Mouse (Mus musculus) MEL (cell line): ENCODE measurements around the gene Cadm3. TPM values are rescaled to one million over a fixed set of nuclear protein-coding genes. Genes with fewer than 3 reads are reported as not detected.

Experiments
- DNase-seq: peaks from one replicate; pipeline ENCODE4 v3.0.0; 2011; ENCODE audit warnings: low read depth, low spot score
- H3K27ac ChIP-seq: 2 replicates; pipeline ENCODE4 v1.5.1; 2012; ENCODE audit warnings: low read depth, mild to moderate bottlenecking, control low read depth, low read length, moderate library complexity; ENCODE audit not compliant: control insufficient read depth
- H3K27me3 ChIP-seq, 2 experiments: fragments of 150-350 bp in 1 of 2; sonication (generic) in 1 of 2; 2 replicates each; pipeline ENCODE4 v1.6.1; 2012; ENCODE audit warnings: low read length in 2 of 2, mild to moderate bottlenecking in 2 of 2, improper control_type of control experiment in 1 of 2, moderate library complexity in 1 of 2; ENCODE audit not compliant: insufficient read depth in 2 of 2, control insufficient read depth in 1 of 2
- H3K36me3 ChIP-seq, 2 experiments: 2 replicates each; pipeline ENCODE4 v1.6.1; 2012 to 2014; ENCODE audit warnings: low read length in 2 of 2, improper control_type of control experiment in 1 of 2, inconsistent platforms in 1 of 2, mild to moderate bottlenecking in 1 of 2; ENCODE audit not compliant: insufficient read depth in 2 of 2, control insufficient read depth in 1 of 2
- H3K4me1 ChIP-seq, 2 experiments: fragments of 150-350 bp in 1 of 2; sonication (generic) in 1 of 2; 2 replicates each; pipeline ENCODE4 v1.6.1; 2012; ENCODE audit warnings: low read length in 2 of 2, improper control_type of control experiment in 1 of 2, mild to moderate bottlenecking in 1 of 2; ENCODE audit not compliant: insufficient read depth in 2 of 2, control insufficient read depth in 1 of 2
- H3K4me3 ChIP-seq, 2 experiments: fragments of 150-350 bp in 1 of 2; sonication (generic) in 1 of 2; 2 replicates each; pipeline ENCODE4 v1.5.1; 2012; ENCODE audit warnings: low read depth in 2 of 2, low read length in 2 of 2, mild to moderate bottlenecking in 2 of 2, moderate library complexity in 2 of 2, control low read depth in 1 of 2, improper control_type of control experiment in 1 of 2; ENCODE audit not compliant: control insufficient read depth in 1 of 2, insufficient read depth in 1 of 2
- H3K79me2 ChIP-seq: 2 replicates; pipeline ENCODE4 v1.6.1; 2012; ENCODE audit warnings: mild to moderate bottlenecking, low read length, moderate library complexity; ENCODE audit not compliant: control insufficient read depth, poor library complexity, insufficient read depth
- H3K9ac ChIP-seq: 2 replicates; pipeline ENCODE4 v1.6.1; 2012; ENCODE audit warnings: low read depth, mild to moderate bottlenecking, control low read depth, low read length, moderate library complexity; ENCODE audit not compliant: control insufficient read depth, poor library complexity, severe bottlenecking
- H3K9me3 ChIP-seq: fragments of 150-350 bp; sonication (generic); replicated peaks from 2 replicates; pipeline ENCODE4 v1.6.1; 2012; ENCODE audit warnings: mild to moderate bottlenecking, low read length, improper control_type of control experiment, moderate library complexity; ENCODE audit not compliant: insufficient read depth
- BHLHE40 ChIP-seq: IDR thresholded peaks from 2 replicates; pipeline ENCODE4 v1.6.1; 2012; ENCODE audit warnings: low read depth, mild to moderate bottlenecking, inconsistent platforms, low read length, improper control_type of control experiment, borderline replicate concordance
- CHD1 ChIP-seq: IDR thresholded peaks from 2 replicates; pipeline ENCODE4 v1.6.1; 2012; ENCODE audit warnings: low read depth, mild to moderate bottlenecking, inconsistent platforms, low read length, improper control_type of control experiment
- CHD2 ChIP-seq: IDR thresholded peaks from 2 replicates; pipeline ENCODE4 v1.6.1; 2011; ENCODE audit warnings: low read length, improper control_type of control experiment
- CTCF ChIP-seq, 3 experiments: IDR thresholded peaks in 2 of 3; conservative IDR thresholded peaks in 1 of 3; 2 replicates each; pipeline ENCODE4 v1.5.1; 2011 to 2012; ENCODE audit warnings: low read length in 3 of 3, low read depth in 2 of 3, mild to moderate bottlenecking in 2 of 3, improper control_type of control experiment in 1 of 3, inconsistent platforms in 1 of 3, mixed read lengths in 1 of 3, moderate library complexity in 1 of 3; ENCODE audit not compliant: control insufficient read depth in 1 of 3, insufficient read depth in 1 of 3, poor library complexity in 1 of 3, severe bottlenecking in 1 of 3
- E2F4 ChIP-seq: IDR thresholded peaks from 2 replicates; pipeline ENCODE4 v1.6.1; 2011; ENCODE audit warnings: low read depth, low read length, improper control_type of control experiment, borderline replicate concordance
- ELF1 ChIP-seq: IDR thresholded peaks from 2 replicates; pipeline ENCODE4 v1.6.1; 2014; ENCODE audit warnings: low read depth, mild to moderate bottlenecking, inconsistent platforms, low read length, improper control_type of control experiment, moderate library complexity
- GATA1 ChIP-seq: IDR thresholded peaks from 2 replicates; pipeline ENCODE4 v1.6.1; 2011; ENCODE audit warnings: low read depth, low read length, improper control_type of control experiment
- MAFK ChIP-seq: IDR thresholded peaks from 2 replicates; pipeline ENCODE4 v1.6.1; 2011; ENCODE audit warnings: low read depth, mild to moderate bottlenecking, low read length, improper control_type of control experiment, borderline replicate concordance
- MAX ChIP-seq: IDR thresholded peaks from 2 replicates; pipeline ENCODE4 v1.6.1; 2011; ENCODE audit warnings: low read length, improper control_type of control experiment
- MAZ ChIP-seq: IDR thresholded peaks from 2 replicates; pipeline ENCODE4 v1.6.1; 2012; ENCODE audit warnings: low read depth, mild to moderate bottlenecking, inconsistent platforms, low read length, improper control_type of control experiment
- MEF2A ChIP-seq: IDR thresholded peaks from 2 replicates; pipeline ENCODE4 v1.6.1; 2014; ENCODE audit warnings: low read depth, mild to moderate bottlenecking, inconsistent platforms, low read length, improper control_type of control experiment; ENCODE audit not compliant: poor library complexity, insufficient replicate concordance, severe bottlenecking; ENCODE audit errors: extremely low read depth
- MXI1 ChIP-seq: IDR thresholded peaks from 2 replicates; pipeline ENCODE4 v1.6.1; 2011; ENCODE audit warnings: mild to moderate bottlenecking, low read depth, low read length, improper control_type of control experiment
- MYB ChIP-seq: IDR thresholded peaks from 2 replicates; pipeline ENCODE4 v1.6.1; 2011; ENCODE audit warnings: mild to moderate bottlenecking, low read depth, low read length, improper control_type of control experiment
- NELFE ChIP-seq: IDR thresholded peaks from 2 replicates; pipeline ENCODE4 v1.6.1; 2011; ENCODE audit warnings: low read depth, low read length, improper control_type of control experiment
- NRF1 ChIP-seq: IDR thresholded peaks from 2 replicates; pipeline ENCODE4 v1.6.1; 2014; ENCODE audit warnings: low read depth, mild to moderate bottlenecking, inconsistent platforms, low read length, improper control_type of control experiment, moderate library complexity; ENCODE audit not compliant: poor library complexity, insufficient read depth, severe bottlenecking
- POLR2A ChIP-seq, 2 experiments: IDR thresholded peaks; 2 replicates each; pipeline ENCODE4 v1.6.1; 2011 to 2012; ENCODE audit warnings: low read length in 2 of 2, mild to moderate bottlenecking in 2 of 2, control low read depth in 1 of 2, improper control_type of control experiment in 1 of 2, low read depth in 1 of 2, moderate library complexity in 1 of 2; ENCODE audit not compliant: control insufficient read depth in 1 of 2, insufficient read depth in 1 of 2, poor library complexity in 1 of 2
- RAD21 ChIP-seq: IDR thresholded peaks from 2 replicates; pipeline ENCODE4 v1.6.1; 2011; ENCODE audit warnings: mild to moderate bottlenecking, low read depth, low read length, improper control_type of control experiment
- RCOR1 ChIP-seq: IDR thresholded peaks from 2 replicates; pipeline ENCODE4 v1.6.1; 2012; ENCODE audit warnings: low read depth, mild to moderate bottlenecking, inconsistent platforms, low read length, improper control_type of control experiment
- SIN3A ChIP-seq: IDR thresholded peaks from 2 replicates; pipeline ENCODE4 v1.6.1; 2012; ENCODE audit warnings: low read length, improper control_type of control experiment, inconsistent platforms
- SMC3 ChIP-seq: IDR thresholded peaks from 2 replicates; pipeline ENCODE4 v1.6.1; 2011; ENCODE audit warnings: low read depth, low read length, improper control_type of control experiment
- TAL1 ChIP-seq: IDR thresholded peaks from 2 replicates; pipeline ENCODE4 v1.6.1; 2012; ENCODE audit warnings: mild to moderate bottlenecking, inconsistent platforms, low read length, moderate library complexity, mixed read lengths
- UBTF ChIP-seq: IDR thresholded peaks from 2 replicates; pipeline ENCODE4 v1.6.1; 2012; ENCODE audit warnings: low read depth, mild to moderate bottlenecking, inconsistent platforms, low read length, improper control_type of control experiment, moderate library complexity, borderline replicate concordance; ENCODE audit not compliant: insufficient read depth
- USF2 ChIP-seq, 2 experiments: IDR thresholded peaks; 2 replicates each; pipeline ENCODE4 v1.6.1; 2011 to 2012; ENCODE audit warnings: improper control_type of control experiment in 2 of 2, low read length in 2 of 2, borderline replicate concordance in 1 of 2, inconsistent platforms in 1 of 2, low read depth in 1 of 2, mild to moderate bottlenecking in 1 of 2; ENCODE audit not compliant: insufficient read depth in 1 of 2
- ZKSCAN1 ChIP-seq: IDR thresholded peaks from 2 replicates; pipeline ENCODE4 v1.6.1; 2012; ENCODE audit warnings: low read depth, mild to moderate bottlenecking, inconsistent platforms, low read length, improper control_type of control experiment, moderate library complexity
- ZNF384 ChIP-seq: IDR thresholded peaks from 2 replicates; pipeline ENCODE4 v1.6.1; 2012; ENCODE audit warnings: low read depth, mild to moderate bottlenecking, inconsistent platforms, low read length, improper control_type of control experiment
- polyA plus RNA-seq, 2 experiments: library from polyadenylated mRNA; stranded (reverse) in 1 of 2; unstranded in 1 of 2; fragments of >175 nt in 1 of 2; fragments of >200 nt in 1 of 2; gene quantifications; 2 replicates each; pipeline versions ENCODE4 v1.2.1 to v1.2.4; 2012; ENCODE audit warnings: low replicate concordance in 2 of 2, low read depth in 1 of 2; ENCODE audit not compliant: insufficient read length in 2 of 2, insufficient read depth in 1 of 2, missing spikeins in 1 of 2
- total RNA-seq: library from RNA; depleted of rRNA; stranded (reverse); fragments of 300-350 nt; gene quantifications from 2 replicates; pipeline ENCODE4 v1.2.3, GENCODE M21; 2012

Cadm3 gene
- total and polyA plus RNA-seq, 3 experiments = 0.03 to 0.19 TPM; not detected in 1

- Histone ChIP-seq H3K79me2 (no peaks in the 10 kb centered on the region), H3K9me3 (no peaks in the 10 kb centered on the region), H3K9ac (no peak overlapping the region), H3K36me3 (no peaks in the 10 kb centered on the region), H3K4me3 (no peak overlapping the region), H3K4me1 (no peaks in the 10 kb centered on the region), H3K27ac (no peak overlapping the region), H3K27me3 (no peaks in the 10 kb centered on the region)
- no peak for TF ChIP-seq MXI1
- no peak for TF ChIP-seq MYB
- TF ChIP-seq CHD2 = no peak
- TF ChIP-seq MAZ = no peak
- TF ChIP-seq MAFK = no peak
- no peak for TF ChIP-seq CHD1
- no peak for TF ChIP-seq USF2 (IDR thresholded peaks at IDR 0.05; ENCODE audit: borderline replicate concordance in 1 of 2, insufficient read depth in 1 of 2, low read depth in 1 of 2, low read length in 2 of 2)
- TF ChIP-seq SIN3A = no peak
- TF ChIP-seq BHLHE40 = no peak
- no peak for TF ChIP-seq SMC3
- no peak for TF ChIP-seq E2F4
- TF ChIP-seq ZKSCAN1 = no peak
- no peak for TF ChIP-seq MEF2A
- TF ChIP-seq UBTF = no peak
- TF ChIP-seq TAL1 = no peak
- no peak for TF ChIP-seq POLR2A (IDR thresholded peaks at IDR 0.05; ENCODE audit: control insufficient read depth in 1 of 2, insufficient read depth in 1 of 2, low read depth in 1 of 2, low read length in 2 of 2, poor library complexity in 1 of 2)
- TF ChIP-seq RAD21 = no peak
- no peak for TF ChIP-seq NRF1
- DNase-seq = no peak
Measured at GRCm38 (mm10) chr1:173366701-173367355, 667 bp downstream of the Cadm3 start.

DNA sequence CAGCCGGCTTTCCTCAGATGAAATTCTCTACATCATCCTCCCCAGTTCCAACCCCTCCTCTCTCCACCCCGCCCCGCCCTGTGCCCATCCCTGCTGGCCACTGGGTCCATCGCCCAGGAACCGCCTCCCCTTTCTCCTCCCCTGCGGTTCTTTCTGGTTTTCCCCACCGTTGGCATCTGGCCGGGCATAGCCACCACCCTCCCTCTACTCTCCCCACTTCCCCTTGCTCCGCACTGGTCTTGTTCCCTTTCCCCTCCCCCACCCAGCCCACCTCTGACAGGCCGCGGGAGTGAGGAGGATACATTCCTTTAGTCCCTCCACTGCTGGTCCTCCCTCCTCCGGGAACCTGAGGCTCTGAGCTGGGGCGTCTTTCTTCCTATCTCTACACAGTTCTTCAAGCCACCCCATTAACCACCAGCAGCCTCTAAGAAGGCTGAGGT lies 1.5 kb downstream of the Cadm3 start:
- Histone ChIP-seq H3K27ac (no peak overlapping the region), H3K9ac (no peak overlapping the region), H3K4me1 (no peaks in the 10 kb centered on the region)
- no peak for DNase-seq
- TF ChIP-seq MAX = no peak
- no peak for TF ChIP-seq CTCF (IDR thresholded peaks at IDR 0.05 in 2 of 3, conservative IDR thresholded peaks at IDR 0.05 in 1 of 3; ENCODE audit: control insufficient read depth in 1 of 3, insufficient read depth in 1 of 3, low read depth in 2 of 3, low read length in 3 of 3, poor library complexity in 1 of 3, severe bottlenecking in 1 of 3)
- TF ChIP-seq CHD2 = no peak
- TF ChIP-seq GATA1 = no peak
- TF ChIP-seq USF2 (IDR thresholded peaks at IDR 0.05; ENCODE audit: borderline replicate concordance in 1 of 2, insufficient read depth in 1 of 2, low read depth in 1 of 2, low read length in 2 of 2) = no peak
- no peak for TF ChIP-seq ELF1
- TF ChIP-seq BHLHE40 = no peak
- no peak for TF ChIP-seq RAD21
- TF ChIP-seq POLR2A (IDR thresholded peaks at IDR 0.05; ENCODE audit: control insufficient read depth in 1 of 2, insufficient read depth in 1 of 2, low read depth in 1 of 2, low read length in 2 of 2, poor library complexity in 1 of 2) = no peak
- no peak for TF ChIP-seq ZNF384
- TF ChIP-seq MYB = no peak
- no peak for TF ChIP-seq NELFE
- no peak for TF ChIP-seq RCOR1
- TF ChIP-seq, all 39 proteins: peak for 0
- Histone ChIP-seq H3K79me2 (no peaks in the 10 kb centered on the region), H3K4me3 (no peak overlapping the region), H3K27me3 (no peaks in the 10 kb centered on the region), H3K9me3 (no peaks in the 10 kb centered on the region), H3K36me3 (no peaks in the 10 kb centered on the region)
